Mouse (Mus musculus) ES-E14 (cell line): ENCODE measurements at regions not wholly inside any gene's neighbourhood (a gene's known extent, or its start where the extent isn't known, plus 50 kb on each side); places are given as distances from the start of the nearest gene placed in this dataset.
A peak's percentile ranks its signal among the peaks of the same experiment; 100 is the strongest.

Experiments
- DNase-seq: peaks from one replicate; pipeline ENCODE4 v3.0.0-alpha.2; 2013; ENCODE audit warnings: low read depth, low spot score
- H3K27ac ChIP-seq: 2 replicates; pipeline ENCODE4 v1.5.1; 2012; ENCODE audit warnings: low read depth, mild to moderate bottlenecking, low read length, moderate library complexity, mixed read lengths; ENCODE audit not compliant: poor library complexity, insufficient read depth, severe bottlenecking
- H3K36me3 ChIP-seq: 2 replicates; pipeline ENCODE4 v1.6.1; 2012; ENCODE audit warnings: mild to moderate bottlenecking, low read length, moderate library complexity, mixed read lengths; ENCODE audit not compliant: control insufficient read depth, poor library complexity, insufficient read depth, severe bottlenecking
- H3K4me1 ChIP-seq, 2 experiments: fragments of 150-350 bp in 1 of 2; sonication (generic) in 1 of 2; 2 replicates each; pipeline ENCODE4 v1.6.1; 2012; ENCODE audit warnings: low read length in 2 of 2, mild to moderate bottlenecking in 1 of 2, mixed read lengths in 1 of 2; ENCODE audit not compliant: control insufficient read depth in 2 of 2, insufficient read depth in 2 of 2, poor library complexity in 1 of 2
- H3K4me3 ChIP-seq, 2 experiments: fragments of 150-350 bp in 1 of 2; sonication (generic) in 1 of 2; 2 replicates each; pipeline ENCODE4 v1.5.1; 2012; ENCODE audit warnings: low read length in 2 of 2, low read depth in 1 of 2, mild to moderate bottlenecking in 1 of 2, mixed read lengths in 1 of 2; ENCODE audit not compliant: insufficient read depth in 1 of 2, poor library complexity in 1 of 2, severe bottlenecking in 1 of 2
- H3K9ac ChIP-seq: 2 replicates; pipeline ENCODE4 v1.6.1; 2012; ENCODE audit warnings: low read depth, mild to moderate bottlenecking, low read length, mixed read lengths; ENCODE audit not compliant: poor library complexity, insufficient read depth, severe bottlenecking
- H3K9me3 ChIP-seq: fragments of 150-350 bp; sonication (generic); 2 replicates; pipeline ENCODE4 v1.6.1; 2012; ENCODE audit warnings: low read depth, mild to moderate bottlenecking, low read length; ENCODE audit not compliant: control insufficient read depth, insufficient read depth
- CHD2 ChIP-seq: IDR thresholded peaks from 2 replicates; pipeline ENCODE4 v1.6.1; 2014; ENCODE audit warnings: mild to moderate bottlenecking, low read depth, low read length, inconsistent platforms
- HCFC1 ChIP-seq: IDR thresholded peaks from 2 replicates; pipeline ENCODE4 v1.6.1; 2012; ENCODE audit warnings: low read length, inconsistent platforms, borderline replicate concordance; ENCODE audit not compliant: insufficient read depth
- MAFK ChIP-seq: IDR thresholded peaks from 2 replicates; pipeline ENCODE4 v1.6.1; 2014; ENCODE audit warnings: mild to moderate bottlenecking, low read depth, low read length, inconsistent platforms; ENCODE audit not compliant: insufficient read depth
- ZC3H11A ChIP-seq: IDR thresholded peaks from 2 replicates; pipeline ENCODE4 v1.6.1; 2012; ENCODE audit warnings: low read depth, mild to moderate bottlenecking, inconsistent platforms, low read length, borderline replicate concordance
- ZNF384 ChIP-seq: IDR thresholded peaks from 2 replicates; pipeline ENCODE4 v1.6.1; 2012; ENCODE audit warnings: low read depth, low read length, inconsistent platforms
- in situ Hi-C, 2 experiments: fragments of 600-800 bp; cut with MboI; formaldehyde crosslinking; loops; one replicate each; pipeline ENCODE4 v1.15.1; 2025; ENCODE audit warnings: low sequenced_read_pairs in 2 of 2, inconsistent platforms in 1 of 2; ENCODE audit not compliant: unreplicated experiment in 2 of 2

- TF ChIP-seq CHD2 (no peak), HCFC1 (peak; percentile 68; the same call in 1 of the 2 replicates)
- H3K4me1 ChIP-seq: peaks cover 1 to 4% of the 10 kb centered on the region in 2 experiments; a peak in 2 of 4 replicates
- DNase-seq: peak; percentile 55
- H3K4me3 ChIP-seq: peak overlapping the region; percentile 71 to 80
- peaks cover 2% of the 10 kb centered on the region; the same call in 1 of the 2 replicates for H3K36me3 ChIP-seq
- peak overlapping the region; percentile 77 for H3K9ac ChIP-seq
- in situ Hi-C loops: no loop called here
- peak overlapping the region; percentile 0; the same call in 1 of the 2 replicates for H3K27ac ChIP-seq
- no peaks in the 10 kb centered on the region for H3K9me3 ChIP-seq
Observed at GRCm38 (mm10) chr16:21333223-21333951, 89.5 kb upstream of the Vps8 start.

GRCm38 (mm10) chr16:21339061-21339459 is 83.9 kb upstream of the Vps8 start:
- Histone ChIP-seq H3K4me1 (peaks cover 0 to 6% of the 10 kb centered on the region in 2 experiments; a peak in 1 of 4 replicates), H3K36me3 (no peaks in the 10 kb centered on the region), H3K9ac (no peak overlapping the region), H3K4me3 (no peak overlapping the region), H3K27ac (no peak overlapping the region; the same call in 1 of the 2 replicates), H3K9me3 (no peaks in the 10 kb centered on the region)
- DNase-seq: no peak
- in situ Hi-C loops: no loop called here
- TF ChIP-seq HCFC1 (no peak), ZNF384 (no peak), CHD2 (no peak), ZC3H11A (no peak), MAFK (no peak)

GRCm38 (mm10) chr16:21339460-21340081 is 83.3 kb upstream of the Vps8 start:
- TF ChIP-seq MAFK: no peak
- TF ChIP-seq ZNF384: no peak
- TF ChIP-seq ZC3H11A: no peak
- TF ChIP-seq CHD2: no peak
- TF ChIP-seq HCFC1: no peak
- H3K9ac ChIP-seq: no peak overlapping the region
- H3K9me3 ChIP-seq: no peaks in the 10 kb centered on the region
- no peak overlapping the region for H3K27ac ChIP-seq
- no peak overlapping the region for H3K4me3 ChIP-seq
- no peaks in the 10 kb centered on the region for H3K36me3 ChIP-seq
- no peak for DNase-seq
- in situ Hi-C loops: no loop called here
- H3K4me1 ChIP-seq: peaks cover 0 to 7% of the 10 kb centered on the region in 2 experiments; a peak in 1 of 4 replicates

GRCm38 (mm10) chr16:21340136-21340535 is 82.8 kb upstream of the Vps8 start:
- Histone ChIP-seq H3K4me1 (peaks cover 0 to 7% of the 10 kb centered on the region in 2 experiments; a peak in 1 of 4 replicates), H3K36me3 (no peaks in the 10 kb centered on the region), H3K27ac (no peak overlapping the region; the same call in 1 of the 2 replicates), H3K9me3 (no peaks in the 10 kb centered on the region), H3K4me3 (no peak overlapping the region), H3K9ac (no peak overlapping the region)
- TF ChIP-seq MAFK (no peak), ZC3H11A (no peak), HCFC1 (no peak), CHD2 (no peak), ZNF384 (no peak)
- in situ Hi-C loops: no loop called here
- no peak for DNase-seq

- no peak for DNase-seq
- in situ Hi-C loops: no loop called here
Observed at GRCm38 (mm10) chr16:21349869-21350268, 73.0 kb upstream of the Vps8 start.

More at GRCm38 (mm10) chr16:21349869-21350268, 73.0 kb upstream of the Vps8 start:
- H3K9me3 ChIP-seq: no peaks in the 10 kb centered on the region
- no peak overlapping the region for H3K9ac ChIP-seq
- no peak overlapping the region for H3K27ac ChIP-seq
- peaks cover 0 to 2% of the 10 kb centered on the region in 2 experiments; a peak in 1 of 4 replicates for H3K4me1 ChIP-seq
- H3K4me3 ChIP-seq: no peak overlapping the region
- no peaks in the 10 kb centered on the region for H3K36me3 ChIP-seq
- TF ChIP-seq HCFC1 (no peak), ZC3H11A (no peak), ZNF384 (no peak), MAFK (no peak), CHD2 (no peak)
